Mouse (Mus musculus): ENCODE results near the gene Jarid2. TPM values are rescaled to one million over a fixed set of nuclear protein-coding genes. Genes with fewer than 3 reads are reported as not detected.

Gene Jarid2
- total and polyA plus RNA-seq, 2 experiments from 2014 or later, result 16.5 to 22.2 TPM

DNA sequence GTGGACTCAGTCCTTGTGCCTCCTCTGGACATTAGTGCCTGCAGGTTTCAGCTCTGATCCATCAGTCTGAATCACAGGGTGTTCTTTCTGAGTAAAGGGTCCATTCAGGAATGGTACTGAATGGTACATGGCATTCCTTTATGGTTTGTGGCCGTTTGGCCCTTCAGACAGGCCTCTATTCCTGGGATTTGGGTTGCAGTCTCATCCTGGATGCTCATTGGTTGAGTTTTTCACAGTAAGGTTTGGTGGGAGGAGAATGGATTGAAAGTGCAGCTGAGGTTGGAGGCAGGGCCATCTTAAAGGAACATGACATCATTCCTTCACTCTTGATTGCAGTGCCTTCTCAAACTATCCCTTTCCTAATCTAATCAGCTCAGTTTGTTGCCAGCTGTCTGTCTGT lies 179.5 kb downstream of the Jarid2 start:
- TF ChIP-seq CTCF (IDR thresholded peaks at IDR 0.05; ENCODE audit: low read depth), result no peak
- ATAC-seq (no peak), DNase-seq (no peak)
- Histone ChIP-seq H3K4me3 (ENCODE audit: low read depth, low read length) (no peak overlapping the region), H3K27me3 (ENCODE audit: insufficient read depth, low read length) (no peaks in the 10 kb centered on the region), H3K36me3 (ENCODE audit: insufficient read depth) (peaks cover 45% of the 10 kb centered on the region), H3K27ac (ENCODE audit: low read depth, low read length) (no peak overlapping the region), H3K9ac (no peak overlapping the region), H3K4me1 (ENCODE audit: insufficient read depth) (peaks cover 8% of the 10 kb centered on the region; the same call in 1 of the 2 replicates), H3K9me3 (ENCODE audit: low read length) (no peaks in the 10 kb centered on the region), H3K4me2 (ENCODE audit: low read depth) (no peak overlapping the region)
- WGBS, result 29% methylated on average over 1 of the region's 1 CpGs

DNA sequence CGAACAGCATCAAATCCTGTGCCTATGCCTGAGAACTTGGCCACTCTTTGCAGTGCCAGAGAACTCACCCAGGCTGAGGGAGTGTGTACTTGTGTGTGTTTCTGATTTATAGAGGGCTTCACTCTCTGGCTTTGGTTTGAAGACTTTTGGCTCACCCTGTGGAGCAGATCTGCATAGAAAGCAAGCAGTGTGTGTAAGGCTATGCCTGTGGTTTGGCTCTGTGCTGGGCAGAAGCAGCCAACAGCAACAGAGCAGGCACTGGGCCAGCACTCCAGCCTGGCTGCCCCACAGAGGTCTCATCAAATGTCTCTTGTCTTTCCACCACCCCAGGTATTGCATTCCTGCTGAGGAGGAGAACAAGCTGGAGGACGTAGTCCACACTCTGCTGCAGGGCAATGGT lies 183.6 kb downstream of the Jarid2 start:
- no peak overlapping the region for H3K27ac ChIP-seq (ENCODE audit: low read depth, low read length)
- peak; percentile 39 for ATAC-seq
- 67% methylated on average over 2 of the region's 2 CpGs for WGBS

DNA sequence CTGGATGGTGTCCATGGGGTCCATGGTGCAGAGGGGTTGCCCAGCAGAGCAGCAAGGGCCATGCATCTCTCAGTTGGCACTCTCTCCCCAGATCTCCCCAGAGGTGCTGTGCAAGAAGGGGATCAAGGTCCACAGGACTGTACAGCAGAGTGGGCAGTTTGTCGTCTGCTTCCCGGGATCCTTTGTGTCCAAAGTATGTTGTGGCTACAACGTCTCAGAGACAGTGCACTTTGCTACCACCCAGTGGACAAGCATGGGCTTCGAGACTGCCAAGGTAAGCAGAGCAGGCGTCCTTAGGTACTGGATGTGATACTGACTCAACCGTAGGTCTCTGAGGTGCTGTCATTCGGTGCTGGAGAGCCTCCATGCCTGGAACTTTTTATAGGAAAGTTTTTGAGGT lies 184.3 kb downstream of the Jarid2 start:
- WGBS, result 61% methylated on average over 7 of the region's 7 CpGs
- Histone ChIP-seq H3K4me1 (ENCODE audit: insufficient read depth) (no peaks in the 10 kb centered on the region), H3K27ac (ENCODE audit: low read depth, low read length) (no peak overlapping the region), H3K4me2 (ENCODE audit: low read depth) (no peak overlapping the region), H3K9me3 (ENCODE audit: low read length) (no peaks in the 10 kb centered on the region), H3K27me3 (ENCODE audit: insufficient read depth, low read length) (no peaks in the 10 kb centered on the region), H3K4me3 (ENCODE audit: low read depth, low read length) (no peak overlapping the region), H3K36me3 (ENCODE audit: insufficient read depth) (peaks cover 77% of the 10 kb centered on the region), H3K9ac (no peak overlapping the region)
- TF ChIP-seq CTCF (IDR thresholded peaks at IDR 0.05; ENCODE audit: low read depth), result peak; percentile 48
- DNase-seq (no peak), ATAC-seq (no peak)

More for the DNA sequence above, 183.6 kb downstream of the Jarid2 start:
- no peak for TF ChIP-seq CTCF (IDR thresholded peaks at IDR 0.05; ENCODE audit: low read depth)
- H3K9ac ChIP-seq, result no peak overlapping the region
- peak; percentile 34 for DNase-seq
- H3K4me2 ChIP-seq (ENCODE audit: low read depth), result no peak overlapping the region
- no peaks in the 10 kb centered on the region for H3K9me3 ChIP-seq (ENCODE audit: low read length)
- no peaks in the 10 kb centered on the region for H3K27me3 ChIP-seq (ENCODE audit: insufficient read depth, low read length)
- peaks cover 72% of the 10 kb centered on the region for H3K36me3 ChIP-seq (ENCODE audit: insufficient read depth)
- no peaks in the 10 kb centered on the region for H3K4me1 ChIP-seq (ENCODE audit: insufficient read depth)
- H3K4me3 ChIP-seq (ENCODE audit: low read depth, low read length), result no peak overlapping the region

DNA sequence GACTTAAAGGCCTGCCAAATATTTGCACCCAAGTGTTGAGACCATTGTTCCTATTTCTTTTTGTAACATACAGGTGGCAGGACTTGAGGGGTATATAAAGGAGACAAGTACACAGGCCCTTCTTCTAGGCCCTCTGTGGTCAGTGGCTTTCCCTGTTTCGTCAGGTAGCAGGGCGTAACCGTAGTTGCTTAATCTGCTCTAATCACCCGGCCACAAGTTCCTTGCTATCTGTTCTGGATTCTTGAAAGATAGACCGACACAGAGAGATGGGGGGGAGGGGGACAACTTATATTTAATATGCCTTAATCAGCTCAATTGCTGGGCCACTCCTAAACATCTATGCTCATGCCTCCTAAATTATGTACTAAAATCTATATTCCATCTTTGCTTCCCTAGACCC lies 186.1 kb downstream of the Jarid2 start:
- DNase-seq, result no peak
- no peak for ATAC-seq
- Histone ChIP-seq H3K9ac (no peak overlapping the region), H3K4me2 (ENCODE audit: low read depth) (no peak overlapping the region), H3K4me1 (ENCODE audit: insufficient read depth) (no peaks in the 10 kb centered on the region), H3K36me3 (ENCODE audit: insufficient read depth) (peaks cover 86% of the 10 kb centered on the region), H3K27ac (ENCODE audit: low read depth, low read length) (no peak overlapping the region), H3K27me3 (ENCODE audit: insufficient read depth, low read length) (no peaks in the 10 kb centered on the region), H3K4me3 (ENCODE audit: low read depth, low read length) (no peak overlapping the region), H3K9me3 (ENCODE audit: low read length) (no peaks in the 10 kb centered on the region)
- WGBS, result 94% methylated on average over 5 of the region's 5 CpGs
- no peak for TF ChIP-seq CTCF (IDR thresholded peaks at IDR 0.05; ENCODE audit: low read depth)

DNA sequence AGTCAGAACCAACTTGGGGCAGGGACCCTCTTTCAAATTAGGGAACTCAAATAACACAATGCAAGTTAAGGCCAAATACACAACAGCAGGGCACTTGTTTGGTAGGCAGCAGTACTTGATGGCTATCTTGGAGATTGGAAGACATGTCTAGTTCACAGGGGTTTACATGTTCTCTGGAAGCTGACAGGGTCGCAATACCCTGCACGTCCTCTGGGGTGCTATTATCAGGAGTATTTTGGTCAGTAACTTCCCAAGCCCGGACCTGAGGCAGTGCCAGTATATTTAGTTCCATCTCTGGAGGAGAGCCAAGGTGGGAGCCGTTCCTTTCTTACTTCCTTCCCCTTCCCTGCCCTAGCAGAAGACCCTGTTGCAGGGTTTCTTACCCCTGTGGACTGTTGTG lies 186.7 kb downstream of the Jarid2 start:
- Histone ChIP-seq H3K4me2 (ENCODE audit: low read depth) (no peak overlapping the region), H3K36me3 (ENCODE audit: insufficient read depth) (peaks cover 81% of the 10 kb centered on the region), H3K9me3 (ENCODE audit: low read length) (no peaks in the 10 kb centered on the region), H3K27ac (ENCODE audit: low read depth, low read length) (no peak overlapping the region), H3K4me1 (ENCODE audit: insufficient read depth) (no peaks in the 10 kb centered on the region), H3K4me3 (ENCODE audit: low read depth, low read length) (no peak overlapping the region), H3K27me3 (ENCODE audit: insufficient read depth, low read length) (no peaks in the 10 kb centered on the region), H3K9ac (no peak overlapping the region)
- DNase-seq (no peak), ATAC-seq (no peak)
- 64% methylated on average over 4 of the region's 4 CpGs for WGBS
- TF ChIP-seq CTCF (IDR thresholded peaks at IDR 0.05; ENCODE audit: low read depth), result peak; percentile 43

DNA sequence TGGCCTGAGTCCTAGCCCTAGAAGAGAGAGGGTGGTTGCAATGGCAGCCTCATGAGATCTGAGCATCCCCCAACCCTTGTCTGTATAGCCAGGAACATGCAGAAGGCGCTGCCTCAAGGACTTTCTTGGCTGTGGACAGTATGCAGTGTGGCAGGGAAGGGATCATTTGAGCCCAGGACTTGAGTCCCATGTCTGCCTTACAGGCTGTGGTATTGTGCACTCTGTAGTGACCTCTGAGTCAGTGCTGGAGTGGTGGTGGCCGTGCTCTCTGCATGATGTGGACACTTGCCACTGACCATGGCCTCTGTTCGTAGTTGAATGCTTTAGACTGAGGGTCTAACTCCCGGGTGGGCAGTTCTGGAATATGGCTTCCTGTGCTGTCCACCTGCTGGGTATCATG lies 187.9 kb downstream of the Jarid2 start:
- no peak for ATAC-seq
- H3K4me3 ChIP-seq (ENCODE audit: low read depth, low read length), result no peak overlapping the region
- no peak overlapping the region for H3K9ac ChIP-seq
- H3K27ac ChIP-seq (ENCODE audit: low read depth, low read length), result no peak overlapping the region
- H3K27me3 ChIP-seq (ENCODE audit: insufficient read depth, low read length), result no peaks in the 10 kb centered on the region
- no peak for DNase-seq
- H3K4me2 ChIP-seq (ENCODE audit: low read depth), result no peak overlapping the region
- no peak for TF ChIP-seq CTCF (IDR thresholded peaks at IDR 0.05; ENCODE audit: low read depth)
- no peaks in the 10 kb centered on the region for H3K9me3 ChIP-seq (ENCODE audit: low read length)
- peaks cover 83% of the 10 kb centered on the region for H3K36me3 ChIP-seq (ENCODE audit: insufficient read depth)
- 95% methylated on average over 4 of the region's 4 CpGs for WGBS
- no peaks in the 10 kb centered on the region for H3K4me1 ChIP-seq (ENCODE audit: insufficient read depth)

DNA sequence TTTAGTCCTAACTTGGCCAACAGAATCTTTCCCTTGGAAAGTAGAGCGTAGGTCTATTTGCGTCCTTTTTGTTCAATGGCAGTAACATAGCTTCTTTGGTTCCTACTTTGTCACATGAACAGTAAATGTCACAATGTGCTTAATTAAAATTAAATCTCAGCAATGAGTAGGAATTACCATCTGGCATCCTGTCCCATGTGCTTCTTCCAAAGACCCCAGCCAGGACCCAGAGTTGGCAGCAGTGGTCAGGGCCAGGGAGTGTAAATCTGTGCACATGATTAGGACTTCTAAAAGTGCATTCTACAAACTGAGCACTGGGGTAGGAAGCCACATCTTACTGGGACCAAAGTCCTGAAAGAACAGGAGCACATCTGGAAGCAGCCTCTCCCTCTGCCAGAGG lies 189.0 kb downstream of the Jarid2 start:
- Histone ChIP-seq H3K36me3 (ENCODE audit: insufficient read depth) (peaks cover 87% of the 10 kb centered on the region), H3K4me3 (ENCODE audit: low read depth, low read length) (no peak overlapping the region), H3K9me3 (ENCODE audit: low read length) (no peaks in the 10 kb centered on the region), H3K27me3 (ENCODE audit: insufficient read depth, low read length) (no peaks in the 10 kb centered on the region), H3K4me1 (ENCODE audit: insufficient read depth) (no peaks in the 10 kb centered on the region), H3K9ac (no peak overlapping the region), H3K4me2 (ENCODE audit: low read depth) (no peak overlapping the region), H3K27ac (ENCODE audit: low read depth, low read length) (no peak overlapping the region)
- ATAC-seq (no peak), DNase-seq (no peak)
- WGBS, result 65% methylated on average over 2 of the region's 2 CpGs
- no peak for TF ChIP-seq CTCF (IDR thresholded peaks at IDR 0.05; ENCODE audit: low read depth)

DNA sequence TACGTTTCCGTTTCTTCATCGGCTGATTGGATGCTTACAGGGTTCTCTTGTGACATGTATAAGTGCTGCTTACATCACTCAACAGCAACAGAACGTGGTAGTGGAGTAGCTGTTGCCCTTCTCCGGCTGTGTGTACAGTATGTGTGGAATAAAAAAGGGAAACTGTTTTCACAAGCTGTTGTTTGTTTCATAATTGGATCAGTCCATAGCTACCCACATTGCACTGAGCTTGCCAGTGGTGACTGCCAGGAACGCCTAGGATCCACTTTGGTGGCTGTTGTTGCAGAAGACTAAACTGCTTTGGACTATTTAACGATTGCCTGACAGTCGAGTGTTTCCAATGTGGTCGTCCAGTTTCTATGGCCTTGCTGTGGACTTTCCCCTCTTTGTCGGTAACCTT lies 191.8 kb downstream of the Jarid2 start:
- peak; percentile 58 for DNase-seq
- H3K9ac ChIP-seq, result no peak overlapping the region
- 36% methylated on average over 10 of the region's 10 CpGs for WGBS
- no peak overlapping the region for H3K4me2 ChIP-seq (ENCODE audit: low read depth)
- H3K4me1 ChIP-seq (ENCODE audit: insufficient read depth), result no peaks in the 10 kb centered on the region
- ATAC-seq, result peak; percentile 83
- no peak overlapping the region for H3K4me3 ChIP-seq (ENCODE audit: low read depth, low read length)
- no peak overlapping the region for H3K27ac ChIP-seq (ENCODE audit: low read depth, low read length)
- no peak for TF ChIP-seq CTCF (IDR thresholded peaks at IDR 0.05; ENCODE audit: low read depth)
- peaks cover 83% of the 10 kb centered on the region for H3K36me3 ChIP-seq (ENCODE audit: insufficient read depth)
- H3K9me3 ChIP-seq (ENCODE audit: low read length), result no peaks in the 10 kb centered on the region
- no peaks in the 10 kb centered on the region for H3K27me3 ChIP-seq (ENCODE audit: insufficient read depth, low read length)
